Mouse (Mus musculus) MEL (cell line): ENCODE measurements around the gene Tbx21. TPM values are rescaled to one million over a fixed set of nuclear protein-coding genes. Genes with fewer than 3 reads are reported as not detected.

Experiments used
- DNase-seq: peaks from one replicate; pipeline ENCODE4 v3.0.0; 2011; ENCODE audit warnings: low read depth, low spot score
- H3K27ac ChIP-seq: 2 replicates; pipeline ENCODE4 v1.5.1; 2012; ENCODE audit warnings: low read depth, mild to moderate bottlenecking, control low read depth, low read length, moderate library complexity; ENCODE audit not compliant: control insufficient read depth
- H3K27me3 ChIP-seq, 2 experiments: fragments of 150-350 bp in 1 of 2; sonication (generic) in 1 of 2; 2 replicates each; pipeline ENCODE4 v1.6.1; 2012; ENCODE audit warnings: low read length in 2 of 2, mild to moderate bottlenecking in 2 of 2, improper control_type of control experiment in 1 of 2, moderate library complexity in 1 of 2; ENCODE audit not compliant: insufficient read depth in 2 of 2, control insufficient read depth in 1 of 2
- H3K36me3 ChIP-seq, 2 experiments: 2 replicates each; pipeline ENCODE4 v1.6.1; 2012 to 2014; ENCODE audit warnings: low read length in 2 of 2, improper control_type of control experiment in 1 of 2, inconsistent platforms in 1 of 2, mild to moderate bottlenecking in 1 of 2; ENCODE audit not compliant: insufficient read depth in 2 of 2, control insufficient read depth in 1 of 2
- H3K4me1 ChIP-seq, 2 experiments: fragments of 150-350 bp in 1 of 2; sonication (generic) in 1 of 2; 2 replicates each; pipeline ENCODE4 v1.6.1; 2012; ENCODE audit warnings: low read length in 2 of 2, improper control_type of control experiment in 1 of 2, mild to moderate bottlenecking in 1 of 2; ENCODE audit not compliant: insufficient read depth in 2 of 2, control insufficient read depth in 1 of 2
- H3K4me3 ChIP-seq, 2 experiments: fragments of 150-350 bp in 1 of 2; sonication (generic) in 1 of 2; 2 replicates each; pipeline ENCODE4 v1.5.1; 2012; ENCODE audit warnings: low read depth in 2 of 2, low read length in 2 of 2, mild to moderate bottlenecking in 2 of 2, moderate library complexity in 2 of 2, control low read depth in 1 of 2, improper control_type of control experiment in 1 of 2; ENCODE audit not compliant: control insufficient read depth in 1 of 2, insufficient read depth in 1 of 2
- H3K79me2 ChIP-seq: 2 replicates; pipeline ENCODE4 v1.6.1; 2012; ENCODE audit warnings: mild to moderate bottlenecking, low read length, moderate library complexity; ENCODE audit not compliant: control insufficient read depth, poor library complexity, insufficient read depth
- H3K9ac ChIP-seq: 2 replicates; pipeline ENCODE4 v1.6.1; 2012; ENCODE audit warnings: low read depth, mild to moderate bottlenecking, control low read depth, low read length, moderate library complexity; ENCODE audit not compliant: control insufficient read depth, poor library complexity, severe bottlenecking
- H3K9me3 ChIP-seq: fragments of 150-350 bp; sonication (generic); replicated peaks from 2 replicates; pipeline ENCODE4 v1.6.1; 2012; ENCODE audit warnings: mild to moderate bottlenecking, low read length, improper control_type of control experiment, moderate library complexity; ENCODE audit not compliant: insufficient read depth
- BHLHE40 ChIP-seq: IDR thresholded peaks from 2 replicates; pipeline ENCODE4 v1.6.1; 2012; ENCODE audit warnings: low read depth, mild to moderate bottlenecking, inconsistent platforms, low read length, improper control_type of control experiment, borderline replicate concordance
- CHD2 ChIP-seq: IDR thresholded peaks from 2 replicates; pipeline ENCODE4 v1.6.1; 2011; ENCODE audit warnings: low read length, improper control_type of control experiment
- CTCF ChIP-seq, 3 experiments: IDR thresholded peaks in 2 of 3; conservative IDR thresholded peaks in 1 of 3; 2 replicates each; pipeline ENCODE4 v1.5.1; 2011 to 2012; ENCODE audit warnings: low read length in 3 of 3, low read depth in 2 of 3, mild to moderate bottlenecking in 2 of 3, improper control_type of control experiment in 1 of 3, inconsistent platforms in 1 of 3, mixed read lengths in 1 of 3, moderate library complexity in 1 of 3; ENCODE audit not compliant: control insufficient read depth in 1 of 3, insufficient read depth in 1 of 3, poor library complexity in 1 of 3, severe bottlenecking in 1 of 3
- ETS1 ChIP-seq: IDR thresholded peaks from 2 replicates; pipeline ENCODE4 v1.6.1; 2012; ENCODE audit warnings: low read depth, mild to moderate bottlenecking, inconsistent platforms, low read length, improper control_type of control experiment, moderate library complexity
- GATA1 ChIP-seq: IDR thresholded peaks from 2 replicates; pipeline ENCODE4 v1.6.1; 2011; ENCODE audit warnings: low read depth, low read length, improper control_type of control experiment
- HCFC1 ChIP-seq: IDR thresholded peaks from 2 replicates; pipeline ENCODE4 v1.6.1; 2012; ENCODE audit warnings: low read depth, mild to moderate bottlenecking, inconsistent platforms, low read length, improper control_type of control experiment, moderate library complexity
- MAFK ChIP-seq: IDR thresholded peaks from 2 replicates; pipeline ENCODE4 v1.6.1; 2011; ENCODE audit warnings: low read depth, mild to moderate bottlenecking, low read length, improper control_type of control experiment, borderline replicate concordance
- MEF2A ChIP-seq: IDR thresholded peaks from 2 replicates; pipeline ENCODE4 v1.6.1; 2014; ENCODE audit warnings: low read depth, mild to moderate bottlenecking, inconsistent platforms, low read length, improper control_type of control experiment; ENCODE audit not compliant: poor library complexity, insufficient replicate concordance, severe bottlenecking; ENCODE audit errors: extremely low read depth
- MXI1 ChIP-seq: IDR thresholded peaks from 2 replicates; pipeline ENCODE4 v1.6.1; 2011; ENCODE audit warnings: mild to moderate bottlenecking, low read depth, low read length, improper control_type of control experiment
- MYC ChIP-seq: IDR thresholded peaks from 2 replicates; pipeline ENCODE4 v1.6.1; 2011; ENCODE audit warnings: low read depth, mild to moderate bottlenecking, low read length, improper control_type of control experiment, moderate library complexity
- NELFE ChIP-seq: IDR thresholded peaks from 2 replicates; pipeline ENCODE4 v1.6.1; 2011; ENCODE audit warnings: low read depth, low read length, improper control_type of control experiment
- NRF1 ChIP-seq: IDR thresholded peaks from 2 replicates; pipeline ENCODE4 v1.6.1; 2014; ENCODE audit warnings: low read depth, mild to moderate bottlenecking, inconsistent platforms, low read length, improper control_type of control experiment, moderate library complexity; ENCODE audit not compliant: poor library complexity, insufficient read depth, severe bottlenecking
- POLR2A ChIP-seq, 2 experiments: IDR thresholded peaks; 2 replicates each; pipeline ENCODE4 v1.6.1; 2011 to 2012; ENCODE audit warnings: low read length in 2 of 2, mild to moderate bottlenecking in 2 of 2, control low read depth in 1 of 2, improper control_type of control experiment in 1 of 2, low read depth in 1 of 2, moderate library complexity in 1 of 2; ENCODE audit not compliant: control insufficient read depth in 1 of 2, insufficient read depth in 1 of 2, poor library complexity in 1 of 2
- POLR2AphosphoS2 ChIP-seq: IDR thresholded peaks from 2 replicates; pipeline ENCODE4 v1.6.1; 2011; ENCODE audit warnings: low read length, improper control_type of control experiment
- POLR2AphosphoS5 ChIP-seq: IDR thresholded peaks from 2 replicates; pipeline ENCODE4 v1.6.1; 2012; ENCODE audit warnings: low read depth, borderline replicate concordance, mild to moderate bottlenecking, inconsistent platforms, low read length, moderate library complexity, mixed read lengths
- RAD21 ChIP-seq: IDR thresholded peaks from 2 replicates; pipeline ENCODE4 v1.6.1; 2011; ENCODE audit warnings: mild to moderate bottlenecking, low read depth, low read length, improper control_type of control experiment
- SIN3A ChIP-seq: IDR thresholded peaks from 2 replicates; pipeline ENCODE4 v1.6.1; 2012; ENCODE audit warnings: low read length, improper control_type of control experiment, inconsistent platforms
- SMC3 ChIP-seq: IDR thresholded peaks from 2 replicates; pipeline ENCODE4 v1.6.1; 2011; ENCODE audit warnings: low read depth, low read length, improper control_type of control experiment
- TBP ChIP-seq: IDR thresholded peaks from 2 replicates; pipeline ENCODE4 v1.8.0; 2011; ENCODE audit warnings: low read depth, low read length, improper control_type of control experiment
- USF1 ChIP-seq: IDR thresholded peaks from 2 replicates; pipeline ENCODE4 v1.6.1; 2014; ENCODE audit warnings: low read depth, mild to moderate bottlenecking, inconsistent platforms, low read length, improper control_type of control experiment, moderate library complexity
- ZC3H11A ChIP-seq: IDR thresholded peaks from 2 replicates; pipeline ENCODE4 v1.6.1; 2012; ENCODE audit warnings: low read depth, mild to moderate bottlenecking, inconsistent platforms, low read length, improper control_type of control experiment
- polyA plus RNA-seq, 2 experiments: library from polyadenylated mRNA; stranded (reverse) in 1 of 2; unstranded in 1 of 2; fragments of >175 nt in 1 of 2; fragments of >200 nt in 1 of 2; gene quantifications; 2 replicates each; pipeline versions ENCODE4 v1.2.1 to v1.2.4; 2012; ENCODE audit warnings: low replicate concordance in 2 of 2, low read depth in 1 of 2; ENCODE audit not compliant: insufficient read length in 2 of 2, insufficient read depth in 1 of 2, missing spikeins in 1 of 2
- total RNA-seq: library from RNA; depleted of rRNA; stranded (reverse); fragments of 300-350 nt; gene quantifications from 2 replicates; pipeline ENCODE4 v1.2.3, GENCODE M21; 2012

Tbx21 gene
- total and polyA plus RNA-seq, 3 experiments: not detected

DNA sequence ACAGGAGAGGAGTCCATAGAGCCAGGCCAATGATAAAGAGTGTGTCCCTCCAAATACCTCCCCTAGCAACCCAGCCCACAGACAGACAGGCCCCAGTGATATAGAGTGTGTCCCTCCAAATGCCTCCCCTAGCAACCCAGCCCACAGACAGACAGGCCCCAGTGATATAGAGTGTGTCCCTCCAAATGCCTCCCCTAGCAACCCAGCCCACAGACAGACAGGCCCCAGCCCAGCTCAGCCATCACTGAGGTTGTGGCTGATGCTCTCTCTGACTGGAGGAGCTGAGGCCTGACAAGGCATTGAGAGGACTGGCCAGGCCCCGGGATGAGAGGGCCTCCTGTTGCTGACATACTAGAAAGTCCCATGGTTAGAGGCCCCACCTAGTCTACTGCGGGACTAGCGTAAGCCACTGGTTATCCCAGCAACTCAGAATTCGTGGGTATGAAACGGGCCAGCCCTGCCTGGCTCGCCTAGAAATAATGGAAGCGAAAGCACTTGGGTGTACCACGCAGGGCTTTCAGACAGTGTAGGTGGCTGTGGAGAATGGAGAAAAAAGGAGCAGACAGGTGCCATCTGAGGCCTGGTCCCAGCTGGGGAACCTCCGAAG is 2.5 kb downstream of the Tbx21 start:
- H3K9ac ChIP-seq: no peak overlapping the region
- no peaks in the 10 kb centered on the region for H3K9me3 ChIP-seq
- H3K27me3 ChIP-seq: peaks cover 3 to 16% of the 10 kb centered on the region in 2 experiments; a peak in 3 of 4 replicates
- H3K27ac ChIP-seq: no peak overlapping the region
- no peak for DNase-seq
- H3K36me3 ChIP-seq: no peaks in the 10 kb centered on the region
- no peak overlapping the region for H3K4me3 ChIP-seq
- H3K79me2 ChIP-seq: no peaks in the 10 kb centered on the region
- TF ChIP-seq POLR2A (IDR thresholded peaks at IDR 0.05; ENCODE audit: control insufficient read depth in 1 of 2, insufficient read depth in 1 of 2, low read depth in 1 of 2, low read length in 2 of 2, poor library complexity in 1 of 2): no peak
- no peak for TF ChIP-seq NRF1
- no peak for TF ChIP-seq MYC
- TF ChIP-seq, all 39 proteins: peak for 0
- H3K4me1 ChIP-seq: no peaks in the 10 kb centered on the region

DNA sequence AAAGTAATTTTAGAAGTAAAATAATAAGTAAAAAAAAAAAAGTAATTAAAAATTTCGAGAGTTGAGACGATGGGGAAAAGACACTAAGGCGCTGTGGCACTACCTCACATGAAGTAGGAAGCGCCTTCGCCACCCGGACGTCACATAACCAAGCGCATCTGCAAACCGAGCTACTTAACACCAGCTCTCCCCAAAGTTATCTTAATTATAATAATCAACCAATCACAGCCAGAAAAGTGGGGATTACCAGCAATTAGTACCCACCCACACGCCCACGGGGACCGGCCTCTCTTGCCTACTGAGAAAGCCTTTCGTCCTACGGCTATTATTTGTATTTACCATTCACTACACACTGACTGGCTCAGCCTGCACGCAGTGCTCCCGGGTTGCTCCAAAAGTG is 6.2 kb downstream of the Tbx21 start:
- no peak overlapping the region for H3K4me3 ChIP-seq
- peaks cover 3 to 12% of the 10 kb centered on the region in 2 experiments; a peak in 3 of 4 replicates for H3K27me3 ChIP-seq
- H3K79me2 ChIP-seq: no peaks in the 10 kb centered on the region
- H3K9ac ChIP-seq: no peak overlapping the region
- H3K27ac ChIP-seq: no peak overlapping the region
- no peaks in the 10 kb centered on the region for H3K36me3 ChIP-seq
- TF ChIP-seq CHD2 (no peak), POLR2AphosphoS2 (no peak), NRF1 (no peak), POLR2AphosphoS5 (no peak), NELFE (no peak), GATA1 (no peak), HCFC1 (no peak), MYC (no peak), MEF2A (no peak), TBP (no peak), ZC3H11A (no peak), MAFK (no peak), MXI1 (no peak)
- peaks cover 0 to 2% of the 10 kb centered on the region in 2 experiments; a peak in 1 of 4 replicates for H3K4me1 ChIP-seq
- no peaks in the 10 kb centered on the region for H3K9me3 ChIP-seq
- DNase-seq: peak; percentile 15

DNA sequence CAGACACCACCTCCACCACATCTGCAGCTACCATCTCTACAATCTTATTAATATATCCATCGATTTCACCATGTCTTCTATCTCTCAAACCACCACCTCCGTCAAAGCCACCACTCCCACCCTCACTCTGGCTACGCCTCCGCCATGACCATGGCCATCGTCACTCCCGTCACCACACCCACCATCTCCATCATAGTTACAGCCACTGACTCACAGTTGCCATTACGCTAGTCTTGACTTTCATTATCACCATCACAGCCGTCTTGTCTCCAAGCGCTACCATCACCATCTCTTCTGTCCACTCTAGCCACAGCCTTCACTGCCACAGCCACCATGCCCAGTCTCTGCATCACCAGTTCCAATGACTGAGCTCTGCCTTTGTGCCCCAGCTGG is 11.0 kb downstream of the Tbx21 start:
- Histone ChIP-seq H3K4me1 (peaks cover 2 to 15% of the 10 kb centered on the region in 2 experiments; a peak in 3 of 4 replicates), H3K9ac (no peak overlapping the region), H3K79me2 (no peaks in the 10 kb centered on the region), H3K36me3 (peaks cover 0 to 7% of the 10 kb centered on the region in 2 experiments; a peak in 2 of 4 replicates), H3K4me3 (no peak overlapping the region), H3K27ac (no peak overlapping the region), H3K9me3 (no peaks in the 10 kb centered on the region), H3K27me3 (peaks cover 3 to 12% of the 10 kb centered on the region in 2 experiments; a peak in 3 of 4 replicates)
- TF ChIP-seq USF1: no peak
- no peak for TF ChIP-seq NELFE
- no peak for TF ChIP-seq BHLHE40
- TF ChIP-seq ETS1: no peak
- no peak for TF ChIP-seq RAD21
- no peak for TF ChIP-seq MXI1
- no peak for TF ChIP-seq ZC3H11A
- TF ChIP-seq CTCF (IDR thresholded peaks at IDR 0.05 in 2 of 3, conservative IDR thresholded peaks at IDR 0.05 in 1 of 3; ENCODE audit: control insufficient read depth in 1 of 3, insufficient read depth in 1 of 3, low read depth in 2 of 3, low read length in 3 of 3, poor library complexity in 1 of 3, severe bottlenecking in 1 of 3): no peak
- no peak for TF ChIP-seq SMC3
- TF ChIP-seq SIN3A: no peak
- DNase-seq: no peak
